Mouse (Mus musculus): ENCODE measurements around the gene Car15.

Car15 gene

GRCm38 (mm10) chr16:17799584-17799983 is 38.6 kb downstream of the Car15 start:
- no peak for DNase-seq

GRCm38 (mm10) chr16:17798321-17799180 is 39.6 kb downstream of the Car15 start:
- DNase-seq: no peak

- no peak for DNase-seq
Observed at GRCm38 (mm10) chr16:17797812-17798311, 40.3 kb downstream of the Car15 start.

- DNase-seq: no peak
Observed at GRCm38 (mm10) chr16:17796971-17797811, 41.0 kb downstream of the Car15 start, which contains the start of gene Scarf2. Gene Scarf2, plus strand, starts transcription at chr16:17797282.

- no peak for DNase-seq
Observed at GRCm38 (mm10) chr16:17796519-17796918, 41.6 kb downstream of the Car15 start.

GRCm38 (mm10) chr16:17795643-17796042 is 42.5 kb downstream of the Car15 start:
- DNase-seq: no peak

GRCm38 (mm10) chr16:17794047-17794446 is 44.1 kb downstream of the Car15 start:
- no peak for DNase-seq

- DNase-seq: no peak
Observed at GRCm38 (mm10) chr16:17792728-17793127, 45.4 kb downstream of the Car15 start.

GRCm38 (mm10) chr16:17785337-17785736 is 52.8 kb downstream of the Car15 start:
- no peak for DNase-seq
